Mouse (Mus musculus): Measurements from ENCODE around the gene 1110008L16Rik. TPM values are rescaled to one million over a fixed set of nuclear protein-coding genes. Genes with fewer than 3 reads are reported as not detected.
"Not testable (repeated sequence)": the region's sequence is repeated elsewhere in the genome, so short reads cannot be mapped to it uniquely, and the experiment has no call there.

The 1110008L16Rik gene
- 1 to 10 TPM; 7.2 to 7.4 TPM for total RNA-seq (2021)
- long read RNA-seq, experiment 1, transcript 1110008L16Rik-201 (7 exons, 3,122 nt), result major isoform, 6 of 8 reads
- long read RNA-seq, experiment 1, partial matches to known transcripts, result 2 of 8 reads
- long read RNA-seq, experiment 1, other reads (novel, unspliced or antisense), result 0 of 8 reads
- long read RNA-seq, experiment 2, transcript 1110008L16Rik-201 (7 exons, 3,122 nt), result major isoform, 6 of 8 reads
- long read RNA-seq, experiment 2, partial matches to known transcripts, result 2 of 8 reads
- long read RNA-seq, experiment 2, other reads (novel, unspliced or antisense), result 0 of 8 reads

DNA sequence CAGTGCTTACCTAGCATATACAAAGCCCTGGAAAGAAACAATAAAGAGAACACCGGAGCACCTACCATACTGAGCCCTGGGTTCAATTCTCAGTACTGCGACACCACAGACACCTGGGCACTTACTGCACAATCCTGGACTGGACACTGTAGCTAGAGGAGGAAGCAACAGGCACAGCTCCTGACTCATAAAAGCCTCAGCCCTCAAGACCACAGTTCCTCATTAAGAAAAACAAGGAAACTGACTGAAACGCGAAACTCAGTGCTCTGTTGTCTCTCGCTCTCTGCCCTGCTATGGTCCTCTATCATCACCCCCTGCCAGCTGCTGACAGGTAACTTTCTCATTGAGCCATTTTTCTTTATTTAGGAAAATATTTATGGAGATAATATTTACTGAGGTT is at the start of gene 1110008L16Rik:
1110008L16Rik (plus strand) TSS at position 242 of the 400 bp plus-strand sequence.
- no peak for DNase-seq (ENCODE audit: low spot score in 2 of 2)

DNA sequence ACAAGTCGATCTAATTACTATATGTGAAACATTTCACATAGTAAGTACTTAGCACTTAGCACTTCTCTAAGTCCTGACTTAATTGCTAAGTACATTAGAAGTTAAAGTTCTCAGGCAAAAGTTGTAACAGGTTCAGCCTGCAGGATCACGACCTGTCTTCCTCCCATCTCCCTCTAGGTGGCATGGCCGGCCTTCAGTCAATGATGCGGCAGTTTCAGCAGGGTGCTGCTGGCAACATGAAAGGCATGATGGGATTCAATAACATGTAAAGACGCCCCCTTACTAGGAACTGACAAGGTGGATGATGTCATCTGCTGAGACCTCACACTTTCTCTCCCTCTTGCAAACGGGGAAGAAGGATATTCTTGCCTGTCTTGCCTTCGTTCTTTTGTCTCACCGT is 37.4 kb upstream of the 1110008L16Rik start:
- DNase-seq (ENCODE audit: low spot score in 2 of 2), result not testable (repeated sequence)

DNA sequence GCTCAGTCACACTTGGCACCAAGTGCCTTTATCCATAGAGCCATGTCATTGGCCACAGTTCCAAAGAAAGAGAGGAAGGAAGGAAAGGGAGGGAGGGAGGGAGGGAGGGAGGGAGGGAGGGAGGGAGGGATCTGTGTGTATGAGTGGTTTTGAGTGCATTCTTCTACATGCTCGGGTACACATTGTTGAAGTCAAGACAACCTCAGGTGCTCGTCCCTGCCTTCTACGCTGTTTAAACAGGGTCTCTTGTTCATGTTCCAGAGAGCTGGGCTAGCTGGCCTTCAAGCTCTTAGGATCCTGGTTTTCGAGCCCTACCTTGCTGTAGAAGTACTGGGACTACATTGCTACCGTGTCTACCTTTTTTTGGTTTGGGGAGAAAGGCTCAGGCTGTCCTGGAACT is 36.0 kb upstream of the 1110008L16Rik start:
- not testable (repeated sequence) for DNase-seq (ENCODE audit: low spot score in 2 of 2)

DNA sequence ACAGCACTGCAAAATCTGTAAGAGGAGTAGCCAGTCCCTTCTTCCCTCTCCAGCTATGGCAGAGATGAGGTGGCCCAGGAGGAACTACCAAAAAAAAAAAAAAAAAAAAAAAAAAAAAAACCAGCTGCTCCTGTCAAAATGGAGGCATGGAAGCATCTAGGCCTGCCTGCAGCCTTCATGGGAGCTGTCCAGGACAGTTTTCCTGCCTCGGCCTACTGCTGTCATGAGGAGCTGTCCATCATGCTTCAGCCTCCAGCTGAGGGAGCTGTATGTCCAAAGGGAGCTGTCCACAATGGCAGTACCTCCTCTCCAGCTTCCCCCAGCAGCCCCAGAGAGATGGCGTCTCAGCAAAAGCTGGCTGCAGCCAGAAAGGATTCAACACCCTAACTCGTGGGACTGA is 27.1 kb upstream of the 1110008L16Rik start:
- DNase-seq (ENCODE audit: low spot score in 2 of 2), result no peak

DNA sequence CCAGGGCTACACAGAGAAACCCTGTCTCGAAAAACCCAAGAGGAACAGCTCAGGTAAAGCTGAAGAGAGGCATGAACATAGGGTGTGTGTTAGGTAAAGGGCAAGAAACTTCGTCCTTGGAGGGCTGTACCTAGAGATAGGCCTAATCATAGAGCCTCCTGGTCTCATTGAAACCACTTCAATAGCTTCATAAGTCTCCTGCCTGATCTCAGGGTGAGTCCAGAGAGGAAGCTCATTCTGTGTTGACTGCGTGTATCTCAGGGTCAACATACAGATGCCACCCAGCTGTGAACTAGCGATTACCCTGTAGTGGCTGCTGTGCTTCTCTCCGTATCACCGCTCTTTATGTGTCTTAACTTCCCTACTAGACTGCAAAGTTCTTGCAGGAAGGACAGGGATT is 21.8 kb upstream of the 1110008L16Rik start:
- DNase-seq (ENCODE audit: low spot score in 2 of 2), result not testable (repeated sequence)

DNA sequence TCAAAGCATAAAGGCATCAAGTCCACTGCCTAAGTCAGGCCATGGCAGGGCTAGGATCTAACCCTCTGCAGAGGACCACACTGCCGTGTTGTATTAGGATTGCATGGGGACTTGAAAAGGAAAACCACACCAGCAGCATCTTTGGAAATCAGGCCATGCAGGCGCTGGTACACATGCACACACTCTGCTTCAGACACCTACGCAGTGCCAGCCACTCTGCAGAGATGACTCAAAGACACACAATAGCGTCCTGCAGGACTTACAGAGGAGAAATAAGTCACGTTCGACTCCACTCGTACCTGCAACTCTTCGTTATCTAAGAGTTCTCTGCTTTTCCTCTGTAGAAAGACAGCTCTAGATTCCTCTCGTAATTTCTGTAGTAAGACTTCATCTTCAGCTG is 1.3 kb upstream of the 1110008L16Rik start:
- DNase-seq (ENCODE audit: low spot score in 2 of 2), result peak; percentile 41 to 53

DNA sequence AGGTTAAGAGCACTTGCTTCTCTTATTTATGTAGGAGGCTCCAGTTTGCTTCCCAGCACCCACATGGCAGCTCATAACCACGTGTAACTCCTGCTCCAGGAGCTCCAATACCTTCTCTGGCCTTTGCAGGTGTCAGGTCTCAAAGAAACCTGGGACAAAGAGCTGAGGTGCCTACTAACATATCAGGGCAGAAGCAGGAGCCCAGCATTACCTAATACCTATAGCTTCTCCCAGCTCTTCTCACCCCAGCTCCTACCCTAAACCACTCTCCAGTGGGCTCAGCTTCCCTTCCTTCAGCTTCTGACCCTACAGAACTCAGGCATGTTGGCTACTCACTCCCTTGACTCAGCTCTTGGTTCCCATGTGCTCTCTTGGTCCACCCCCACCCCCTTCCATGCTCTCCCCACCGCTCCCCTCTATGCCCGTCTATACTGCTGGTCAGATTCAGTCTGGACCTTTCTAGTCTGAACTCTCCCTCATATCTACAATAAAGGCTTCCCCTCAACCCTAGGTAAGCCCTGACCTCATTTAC is 1.5 kb downstream of the 1110008L16Rik start:
- no peak for DNase-seq (ENCODE audit: low spot score in 2 of 2)

DNA sequence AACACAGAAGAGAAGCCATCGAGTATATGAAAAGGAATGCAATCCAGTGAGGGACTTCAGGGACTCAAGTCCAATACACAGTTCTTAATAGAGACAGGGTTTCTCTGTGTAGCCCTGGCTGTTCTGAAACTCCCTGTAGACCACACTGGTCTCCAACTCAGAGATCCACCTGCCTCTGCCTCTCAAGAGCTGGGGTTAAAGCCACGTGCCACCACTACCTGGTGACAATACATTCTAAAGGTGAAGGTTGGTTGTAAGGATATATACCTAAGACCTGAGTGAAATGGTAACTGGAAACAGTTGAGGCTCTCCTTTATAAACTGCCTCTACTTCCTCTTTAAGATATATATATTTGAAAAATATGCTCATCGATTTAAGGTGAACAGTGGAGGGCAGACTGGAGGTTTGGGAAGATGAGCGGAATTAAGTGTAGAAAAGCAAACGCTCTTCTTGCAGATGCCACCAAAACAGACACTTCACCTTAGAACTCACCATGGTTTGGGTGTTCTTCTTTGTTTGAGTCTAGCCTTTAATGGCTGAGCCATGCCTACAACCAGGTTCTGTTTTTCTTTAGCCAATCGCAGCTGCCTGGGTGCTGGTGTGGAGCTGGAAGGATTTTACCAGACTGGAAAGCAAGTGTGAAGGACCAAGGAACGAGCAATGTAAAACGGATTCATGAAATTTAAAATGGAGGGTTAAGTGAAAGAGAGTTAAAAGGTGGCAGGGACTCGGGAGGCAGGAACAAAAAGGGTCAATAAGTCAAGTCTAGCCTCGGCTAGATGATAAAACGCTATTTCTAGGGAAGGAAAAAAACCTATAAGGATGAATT is 2.3 kb downstream of the 1110008L16Rik start:
- no peak for DNase-seq (ENCODE audit: low spot score in 2 of 2)

DNA sequence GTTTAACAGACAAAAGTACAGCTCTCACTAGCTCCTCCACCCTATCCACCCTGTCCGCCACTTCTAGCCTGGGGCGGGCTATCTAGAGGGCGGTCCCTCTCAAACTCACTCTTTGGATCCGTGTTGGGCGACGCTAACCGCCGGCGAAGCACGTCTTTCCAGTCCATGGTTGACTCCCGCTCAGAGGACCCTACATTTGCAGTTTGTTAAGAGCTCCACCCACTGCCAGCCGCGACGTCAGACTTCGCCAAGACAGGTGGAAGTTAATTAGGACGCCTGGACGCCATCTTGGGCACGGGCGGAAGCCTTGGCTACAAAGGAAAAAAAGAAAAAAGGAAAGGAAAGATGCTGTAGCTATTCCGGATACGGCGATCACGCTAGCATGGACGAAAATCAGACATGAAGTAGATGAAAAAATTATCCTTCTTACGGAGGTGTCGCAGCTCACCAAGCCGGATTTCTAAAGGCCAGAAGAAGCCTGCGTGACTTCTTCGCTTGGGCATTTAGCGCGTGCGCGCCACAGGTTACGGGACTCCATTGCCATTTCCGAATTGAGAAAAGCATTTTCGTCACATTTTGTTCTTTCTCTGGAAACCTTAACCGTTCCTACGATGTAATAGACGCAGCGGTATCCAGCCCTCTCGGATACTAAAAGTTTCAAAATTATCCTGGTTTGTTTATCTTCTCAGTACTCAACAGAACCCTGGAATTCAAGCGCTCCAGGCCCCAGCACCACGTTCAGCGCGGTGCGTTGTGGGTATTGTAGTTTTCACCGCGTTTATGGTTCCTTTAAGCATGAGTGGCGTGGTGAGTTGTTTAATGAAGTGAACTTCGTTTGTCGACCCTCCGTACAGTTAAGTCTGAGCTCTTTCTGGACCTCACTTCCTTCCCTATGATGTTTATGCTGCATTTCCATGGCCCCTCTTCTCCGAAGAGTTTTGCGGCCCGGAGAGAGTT is 3.4 kb downstream of the 1110008L16Rik start, which contains the start of gene Ppp2r3c:
Ppp2r3c (minus strand) TSS at position 514 of the 957 bp plus-strand sequence.
- DNase-seq (ENCODE audit: low spot score in 2 of 2), result peak; percentile 85 to 92

DNA sequence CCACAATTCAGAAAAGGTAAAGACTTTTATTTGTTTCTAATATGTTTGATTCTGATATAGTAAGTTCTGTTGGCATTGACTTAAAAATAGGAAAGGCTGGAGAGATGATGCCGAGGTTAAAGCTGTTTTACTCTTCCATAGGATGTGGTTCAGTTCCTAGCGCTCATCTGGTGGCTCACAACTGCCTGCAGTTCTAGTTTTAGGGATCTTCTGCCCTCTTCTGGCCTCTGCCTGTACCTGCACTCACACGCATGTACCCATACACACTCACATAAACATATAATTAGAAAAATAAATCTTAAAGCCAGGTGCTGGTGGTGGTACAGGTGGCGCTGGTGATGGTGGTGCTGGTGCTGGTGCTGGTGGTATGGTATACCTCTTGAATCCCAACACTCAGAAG is 7.0 kb downstream of the 1110008L16Rik start:
- no peak for DNase-seq (ENCODE audit: low spot score in 2 of 2)

DNA sequence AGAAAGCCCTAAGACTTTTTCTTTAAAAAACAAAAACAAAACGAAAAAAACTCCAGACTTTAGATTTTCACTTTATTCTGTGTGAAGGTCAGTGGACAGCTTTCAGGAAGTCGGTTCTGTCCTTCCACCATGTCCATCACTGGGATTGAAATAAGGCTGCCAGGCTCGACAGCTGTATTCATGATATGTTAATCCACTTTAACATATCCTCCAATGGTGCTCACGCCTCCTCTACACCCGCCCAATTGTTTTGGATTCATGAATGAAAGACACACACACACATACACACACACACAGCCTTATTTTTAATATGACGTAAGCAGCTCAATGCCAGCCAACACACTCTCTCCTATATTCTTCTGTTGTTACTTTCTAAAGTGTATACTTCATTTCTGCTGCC is 8.2 kb downstream of the 1110008L16Rik start:
- DNase-seq (ENCODE audit: low spot score in 2 of 2), result no peak

DNA sequence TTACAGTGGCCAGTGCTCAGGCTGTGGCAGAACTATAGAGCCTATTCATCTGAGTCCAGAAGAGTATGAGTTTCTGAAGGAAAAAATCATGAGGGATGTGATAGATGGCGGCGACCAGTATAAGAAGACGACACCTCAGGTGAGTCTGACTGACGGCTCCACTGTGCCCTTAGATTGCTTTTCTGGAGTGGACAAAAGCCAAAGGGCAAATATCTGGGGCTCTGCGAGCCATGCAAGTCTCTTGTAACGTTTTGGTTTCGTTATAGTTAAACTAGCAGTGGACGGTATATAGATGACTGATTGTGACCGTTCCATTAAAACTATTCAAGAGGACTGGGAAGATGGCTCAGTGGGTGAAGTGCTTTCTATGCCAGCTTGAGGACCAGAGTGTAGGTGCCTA is 9.4 kb downstream of the 1110008L16Rik start:
- DNase-seq (ENCODE audit: low spot score in 2 of 2), result no peak

DNA sequence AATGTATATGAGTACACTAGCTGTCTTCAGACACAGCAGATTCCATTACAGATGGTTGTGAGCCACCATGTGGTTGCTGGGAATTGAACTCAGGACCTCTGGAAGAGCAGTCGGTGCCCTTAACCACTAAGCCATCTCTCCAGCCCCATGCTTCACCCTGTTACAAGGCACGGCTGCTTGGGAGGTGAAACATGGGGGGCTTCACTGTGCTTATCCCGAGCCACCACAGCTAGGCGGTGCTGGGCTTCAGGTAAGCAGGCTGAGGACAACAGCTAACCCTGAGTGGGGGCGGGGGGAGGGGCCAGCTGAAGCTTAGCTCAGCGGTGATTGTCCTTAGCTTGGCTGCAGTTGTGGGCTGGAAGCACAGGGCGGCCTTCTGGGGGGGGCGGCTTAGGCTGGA is 10.1 kb downstream of the 1110008L16Rik start:
- no peak for DNase-seq (ENCODE audit: low spot score in 2 of 2)

DNA sequence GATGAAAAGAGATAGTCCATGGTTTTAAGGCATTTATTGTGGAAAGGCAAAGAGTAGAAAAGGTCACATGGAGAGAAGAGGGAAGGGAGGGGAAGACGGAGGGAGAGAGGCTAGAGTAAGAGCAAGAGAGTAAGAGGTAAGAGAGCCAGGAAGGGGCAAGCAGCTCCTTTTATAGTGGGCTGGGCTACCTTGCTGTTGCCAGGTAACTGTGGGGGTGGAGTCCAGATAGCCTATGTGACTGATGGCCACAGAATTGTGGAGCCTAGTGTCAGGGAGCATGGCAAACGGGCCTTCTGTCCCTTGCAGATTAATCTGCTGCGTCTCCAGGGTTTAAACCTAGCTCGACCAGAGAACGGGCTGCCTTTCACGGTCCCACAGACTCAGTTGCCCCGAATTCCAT is 12.5 kb downstream of the 1110008L16Rik start:
- no peak for DNase-seq (ENCODE audit: low spot score in 2 of 2)

DNA sequence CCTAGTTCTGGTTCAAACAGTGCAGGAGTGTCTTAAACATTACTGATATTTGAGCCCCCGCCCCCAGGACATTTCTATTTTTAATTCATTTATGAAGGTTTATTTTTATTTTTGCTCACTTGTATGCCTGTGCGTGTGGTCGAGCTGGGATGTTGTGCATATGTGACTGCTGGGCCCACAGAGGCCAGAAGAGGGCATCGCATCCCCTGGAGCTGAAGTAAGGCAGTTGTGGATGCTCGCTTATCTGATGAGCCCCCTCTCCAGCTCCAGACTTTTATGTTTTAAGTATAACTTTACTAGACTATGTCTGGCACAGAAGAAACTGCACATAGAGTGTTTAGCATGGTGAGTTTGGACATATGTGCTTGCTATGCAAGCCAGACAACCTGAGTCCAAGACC is 14.5 kb downstream of the 1110008L16Rik start:
- no peak for DNase-seq (ENCODE audit: low spot score in 2 of 2)

DNA sequence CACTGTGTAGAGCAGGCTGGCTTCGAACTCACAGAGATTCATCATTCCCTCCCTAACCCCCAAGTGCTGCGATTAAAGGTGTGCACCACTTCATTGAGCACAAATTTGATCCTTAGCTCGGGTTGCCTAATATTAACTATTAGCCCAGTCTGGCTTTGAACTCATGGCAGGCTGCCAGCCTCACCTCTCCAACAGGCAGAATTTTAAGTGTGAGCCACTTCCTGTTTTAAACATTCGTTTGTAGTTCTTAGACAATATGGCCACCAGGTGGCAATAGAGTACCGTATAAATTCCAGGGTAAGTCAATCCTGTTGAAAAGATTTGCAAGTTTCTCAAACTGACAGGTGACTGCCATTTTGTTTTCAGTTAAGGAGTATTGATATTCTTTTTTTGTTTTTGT is 15.8 kb downstream of the 1110008L16Rik start:
- peak; percentile 46 to 80 for DNase-seq (ENCODE audit: low spot score in 2 of 2)

DNA sequence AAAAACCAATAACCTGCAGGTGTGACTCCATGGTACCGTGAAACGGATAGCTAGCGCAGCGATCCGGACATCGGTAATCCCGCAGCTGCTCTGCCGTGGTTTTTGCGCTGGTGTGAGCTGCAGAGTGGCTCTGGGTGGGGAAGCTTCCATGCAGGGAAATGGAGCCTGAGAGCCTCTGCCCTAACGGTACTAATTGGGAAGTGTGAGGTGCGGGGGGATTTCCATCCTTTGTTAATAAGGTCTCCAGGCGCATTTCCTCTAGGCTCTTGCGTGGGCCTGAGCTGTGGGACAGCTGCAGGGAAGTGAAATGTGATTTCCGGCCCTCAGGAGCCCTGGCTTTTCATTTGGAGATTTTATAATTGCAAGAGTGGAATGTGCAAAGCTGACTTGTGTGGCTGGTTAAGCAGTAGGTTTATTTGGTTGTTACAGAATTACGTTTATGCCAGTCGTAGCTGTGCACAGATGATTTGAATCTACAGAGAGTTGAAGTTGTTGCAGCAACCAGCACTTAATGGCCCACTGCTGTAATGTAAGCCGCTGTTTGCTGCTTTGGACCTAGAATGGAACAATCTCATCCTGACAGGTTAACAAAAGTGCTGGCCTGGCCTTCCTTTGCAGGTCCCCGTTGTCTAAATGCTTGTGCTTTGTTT is 22.4 kb downstream of the 1110008L16Rik start:
- no peak for DNase-seq (ENCODE audit: low spot score in 2 of 2)

DNA sequence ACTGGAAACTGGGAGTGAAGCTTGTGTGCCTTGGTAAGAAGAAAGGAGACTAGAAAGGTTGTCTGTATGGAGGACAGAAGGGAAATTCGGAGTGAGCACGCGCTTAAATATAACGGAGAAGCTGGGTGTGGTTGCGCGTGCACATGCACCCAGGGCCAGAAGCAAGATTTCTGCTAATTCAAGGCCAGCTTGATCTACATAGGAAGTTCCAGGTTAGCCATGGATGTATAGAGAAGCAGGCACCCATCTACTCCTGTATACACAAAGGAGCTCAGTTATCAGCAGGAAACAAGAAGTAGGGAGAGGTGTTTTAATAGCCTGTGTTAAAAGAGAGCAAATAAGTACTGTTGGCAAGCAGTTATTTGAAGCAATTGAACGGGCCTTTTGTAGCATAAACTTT is 26.3 kb downstream of the 1110008L16Rik start:
- no peak for DNase-seq (ENCODE audit: low spot score in 2 of 2)

DNA sequence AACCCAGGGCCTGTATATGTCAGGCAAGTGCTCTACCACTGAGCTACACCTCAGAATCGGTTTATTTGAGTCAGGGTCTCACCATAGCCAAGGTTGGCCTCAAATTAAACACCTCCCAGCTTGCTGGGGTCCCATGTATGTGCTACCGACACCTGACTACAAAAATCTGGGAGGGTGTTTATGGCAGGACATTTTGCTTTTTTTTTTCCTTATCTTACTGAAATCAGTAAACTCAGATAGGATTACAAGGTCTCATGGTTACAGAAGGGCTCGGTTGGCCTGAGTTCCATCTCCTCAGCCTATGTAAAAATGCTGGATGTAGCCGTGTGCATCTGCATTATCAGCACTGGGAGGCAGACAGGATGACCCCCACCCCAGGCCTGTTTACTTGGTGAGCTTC is 29.4 kb downstream of the 1110008L16Rik start:
- DNase-seq (ENCODE audit: low spot score in 2 of 2), result no peak

DNA sequence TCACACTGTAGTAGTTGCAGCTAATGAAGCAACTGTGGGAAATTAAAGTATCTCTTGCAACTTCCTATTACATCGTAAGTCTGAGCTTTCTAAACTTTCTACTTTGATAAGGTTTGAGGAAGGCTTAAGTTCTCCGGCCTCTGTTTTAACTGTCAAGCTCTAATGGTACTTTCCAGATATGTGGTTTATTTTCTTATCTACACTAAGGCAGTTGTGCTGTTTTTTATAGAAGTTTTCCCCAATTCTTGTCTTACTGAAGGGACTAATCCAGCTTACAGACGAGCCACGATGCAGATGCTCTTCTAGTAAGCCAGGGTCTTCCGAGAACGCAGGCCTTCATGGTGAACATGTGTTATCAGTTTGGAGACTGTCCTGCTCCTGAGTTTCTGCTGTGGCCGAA is 30.0 kb downstream of the 1110008L16Rik start:
- no peak for DNase-seq (ENCODE audit: low spot score in 2 of 2)

Data from left cerebral cortex, adult 18-20 months (tissue).